Mouse (Mus musculus): ENCODE measurements around the gene Tenm4.

GRCm38 (mm10) chr7:96778601-96778969 is 607.5 kb downstream of the Tenm4 start:
- TF ChIP-seq ZNF384 (IDR thresholded peaks at IDR 0.05; ENCODE audit: low read depth, low read length) (no peak), CHD2 (IDR thresholded peaks at IDR 0.05; ENCODE audit: low read depth, low read length) (no peak), HCFC1 (IDR thresholded peaks at IDR 0.05; ENCODE audit: borderline replicate concordance, insufficient read depth, low read length) (no peak), ZC3H11A (IDR thresholded peaks at IDR 0.05; ENCODE audit: borderline replicate concordance, low read depth, low read length) (0 out of 2 replicates have a peak, but pooled peaks have one; percentile 24), MAFK (IDR thresholded peaks at IDR 0.05; ENCODE audit: insufficient read depth, low read depth, low read length) (no peak)
